Mouse (Mus musculus): ENCODE data around the gene Amigo2.

- TF ChIP-seq CTCF (conservative IDR thresholded peaks at IDR 0.05; ENCODE audit: insufficient read depth, insufficient read length, low read depth, low read length) (no peak), POLR2A (IDR thresholded peaks at IDR 0.05; ENCODE audit: low read depth, low read length) (no peak)
Measured at GRCm38 (mm10) chr15:97275626-97276395, 28.7 kb upstream of the Amigo2 start.

All from kidney, adult 2 months (tissue).